In genomic region chr5:131794411-131795133, GRCm38 (mm10) we compare ENCODE assay signal across 8 mouse cellular contexts.
DNase-seq lines count a peak whose midpoint lies in the region; ATAC-seq lines count a peak whose summit lies in the region.

No protein-coding gene starts in this region.

- ATAC-seq in granulocyte monocyte progenitor cell, adult 5-6 weeks (replicated peaks; ENCODE audit: poor library complexity, severe bottlenecking) = peak; percentile 87

- intact Hi-C loops in left cerebral cortex, postnatal 4 days (cut with DNase I) = loop anchor here (5.0 kb wide), 1 partner anchor 262 kb away; no protein-coding TSS in a partner anchor

- DNase-seq in ZHBTc4 (ENCODE audit: low read depth, low spot score) = peak; percentile 31
- DNase-seq in cerebellum, adult 9-10 months = peak; percentile 83
- DNase-seq in left cerebral cortex, postnatal 4 days = peak; percentile 92
- peak; percentile 78 for DNase-seq in right cerebral cortex, postnatal 25 days
- DNase-seq in adrenal gland, adult (ENCODE audit: inconsistent age in 2 of 2, low spot score in 1 of 2) = no peak
- no peak for DNase-seq in spleen, adult 12 weeks (ENCODE audit: low spot score)
- no peak for DNase-seq in ovary, adult 18-20 months (ENCODE audit: low spot score)

Comparison
In these comparisons a context has a peak if more than half of its experiments do, and no peak if none do; other contexts are left out.
1. DNase-seq: peak in ZHBTc4 (single experiment), cerebellum, adult 9-10 months (single experiment), left cerebral cortex, postnatal 4 days (single experiment) and right cerebral cortex, postnatal 25 days (single experiment); none in adrenal gland, adult (0 of 2), spleen, adult 12 weeks (single experiment) and ovary, adult 18-20 months (single experiment).